Mouse (Mus musculus) ES-Bruce4 (cell line): ENCODE data around the gene Foxp1. TPM values are rescaled to one million over a fixed set of nuclear protein-coding genes. Genes with fewer than 3 reads are reported as not detected.

Experiments
- H3K27ac ChIP-seq: 2 replicates; pipeline ENCODE4 v1.5.1; 2012; ENCODE audit warnings: low read length, inconsistent platforms; ENCODE audit not compliant: insufficient read depth
- H3K27me3 ChIP-seq: 2 replicates; pipeline ENCODE4 v1.6.1; 2012; ENCODE audit warnings: mild to moderate bottlenecking, low read length, inconsistent platforms; ENCODE audit not compliant: control insufficient read depth, poor library complexity, insufficient read depth, severe bottlenecking
- H3K36me3 ChIP-seq: 2 replicates; pipeline ENCODE4 v1.6.1; 2012; ENCODE audit warnings: inconsistent platforms, mild to moderate bottlenecking, low read length, moderate library complexity; ENCODE audit not compliant: control insufficient read depth, poor library complexity, insufficient read depth, severe bottlenecking
- H3K4me1 ChIP-seq: one replicate; pipeline ENCODE4 v1.8.1; 2011; ENCODE audit warnings: low read length; ENCODE audit not compliant: control insufficient read depth, insufficient read depth
- H3K4me3 ChIP-seq: 2 replicates; pipeline ENCODE4 v1.5.1; 2011; ENCODE audit warnings: low read depth, mild to moderate bottlenecking, low read length
- H3K9ac ChIP-seq: 2 replicates; pipeline ENCODE4 v1.6.1; 2012; ENCODE audit warnings: low read depth, mild to moderate bottlenecking, inconsistent platforms; ENCODE audit not compliant: poor library complexity, severe bottlenecking
- H3K9me3 ChIP-seq: replicated peaks from 2 replicates; pipeline ENCODE4 v1.6.1; 2012; ENCODE audit warnings: mild to moderate bottlenecking, low read length, inconsistent platforms; ENCODE audit not compliant: control insufficient read depth, poor library complexity, insufficient read depth, severe bottlenecking
- CTCF ChIP-seq: IDR thresholded peaks from one replicate; pipeline ENCODE4 v1.8.1; 2011; ENCODE audit warnings: low read depth, low read length
- EP300 ChIP-seq: IDR thresholded peaks from 2 replicates; pipeline ENCODE4 v1.6.1; 2011; ENCODE audit warnings: low read depth, low read length; ENCODE audit not compliant: insufficient read depth
- POLR2A ChIP-seq: IDR thresholded peaks from one replicate; pipeline ENCODE4 v1.8.1; 2011; ENCODE audit warnings: low read length; ENCODE audit not compliant: insufficient read depth
- polyA plus RNA-seq: library from polyadenylated mRNA; stranded (reverse); fragments of >200 nt; gene quantifications from 2 replicates; pipeline ENCODE4 v1.2.4, GENCODE M21; 2011; ENCODE audit warnings: low read depth; ENCODE audit not compliant: missing spikeins, insufficient read depth, insufficient read length

The Foxp1 gene
- polyA plus RNA-seq, 1 experiment, result 33.5 TPM

DNA sequence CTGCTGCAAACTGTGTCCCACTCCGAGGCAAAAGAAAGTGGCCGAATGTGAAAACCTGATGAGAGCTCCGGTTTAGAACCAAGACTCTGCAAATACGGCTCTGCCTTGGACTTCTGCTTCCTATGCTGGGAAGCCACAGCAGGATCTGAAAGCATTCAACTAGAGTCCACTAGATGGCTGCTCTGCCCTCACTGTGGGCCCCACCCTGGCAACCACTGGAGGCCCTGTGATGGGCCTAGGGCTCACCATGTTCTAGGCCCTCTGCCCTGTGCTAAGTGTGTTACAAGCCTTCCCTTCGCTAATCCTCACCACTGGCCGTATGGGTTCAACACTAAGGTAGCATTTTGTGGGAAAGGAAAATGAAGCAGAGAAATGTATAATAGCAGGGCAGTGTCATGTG, 20.2 kb downstream of the Foxp1 start:
- no peaks in the 10 kb centered on the region for H3K4me1 ChIP-seq
- TF ChIP-seq POLR2A, result no peak
- no peak for TF ChIP-seq CTCF
- no peak for TF ChIP-seq EP300

DNA sequence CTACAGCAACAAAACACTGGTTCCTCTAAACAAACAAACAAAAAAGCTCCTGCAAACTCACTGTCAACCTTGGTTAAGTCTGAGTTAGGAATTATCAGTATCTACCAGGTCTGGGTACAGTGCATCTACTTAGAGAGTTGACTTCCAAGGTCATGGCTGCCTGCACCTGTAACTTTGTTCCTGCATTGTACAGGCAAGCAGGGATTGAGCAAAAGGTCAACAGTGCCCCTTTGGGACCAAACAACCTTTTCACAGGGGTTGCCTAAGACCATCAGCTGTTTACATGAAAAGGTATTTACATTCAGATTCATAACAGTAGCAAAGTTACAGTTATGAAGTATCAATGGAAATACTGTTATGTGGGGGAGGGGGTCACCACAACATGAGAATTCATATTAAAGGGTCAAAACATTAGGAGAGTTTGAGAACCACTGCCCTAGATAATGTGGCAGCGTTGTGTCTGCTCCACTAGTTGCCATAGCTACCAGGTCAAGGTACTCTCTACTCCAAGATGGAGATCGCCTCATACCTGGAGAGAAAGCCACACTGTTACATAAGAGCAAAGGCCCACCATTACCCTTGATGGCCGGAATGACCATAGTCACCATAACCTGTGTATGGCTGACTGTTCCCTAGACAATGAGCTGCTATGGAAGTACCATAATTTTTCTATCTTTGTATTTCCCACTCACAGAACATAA, 21.8 kb downstream of the Foxp1 start:
- H3K4me1 ChIP-seq, result no peaks in the 10 kb centered on the region
- TF ChIP-seq CTCF (no peak), EP300 (no peak), POLR2A (no peak)
- H3K9me3 ChIP-seq, result no peaks in the 10 kb centered on the region
- H3K27ac ChIP-seq, result no peak overlapping the region
- no peaks in the 10 kb centered on the region for H3K36me3 ChIP-seq
- no peak overlapping the region for H3K9ac ChIP-seq
- H3K27me3 ChIP-seq, result no peaks in the 10 kb centered on the region
- no peak overlapping the region for H3K4me3 ChIP-seq

More for the DNA sequence above, 20.2 kb downstream of the Foxp1 start:
- Histone ChIP-seq H3K27ac (no peak overlapping the region), H3K36me3 (no peaks in the 10 kb centered on the region), H3K27me3 (no peaks in the 10 kb centered on the region), H3K9me3 (no peaks in the 10 kb centered on the region), H3K4me3 (no peak overlapping the region), H3K9ac (no peak overlapping the region)

DNA sequence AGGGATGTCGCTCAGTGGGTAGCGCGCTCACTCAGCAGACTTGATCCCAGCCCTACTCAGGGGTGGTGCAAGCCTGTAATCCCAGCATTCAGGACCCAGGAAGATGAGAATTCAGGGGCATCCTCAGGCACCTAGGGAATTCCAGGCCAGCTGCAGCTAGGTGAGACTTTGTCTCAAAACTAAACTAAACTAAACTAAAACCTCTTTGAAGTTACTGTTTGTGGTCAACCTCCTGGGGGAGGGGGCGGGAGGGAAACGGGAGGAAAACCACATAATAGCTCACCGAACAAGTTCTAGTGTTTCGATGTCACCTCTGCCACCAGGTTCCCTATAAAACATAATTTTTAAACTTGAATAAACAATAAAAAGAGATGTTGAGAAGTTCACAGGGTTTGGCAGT, 24.4 kb downstream of the Foxp1 start:
- no peak overlapping the region for H3K4me3 ChIP-seq
- H3K9me3 ChIP-seq, result no peaks in the 10 kb centered on the region
- no peak overlapping the region for H3K9ac ChIP-seq
- H3K4me1 ChIP-seq, result no peaks in the 10 kb centered on the region
- no peaks in the 10 kb centered on the region for H3K27me3 ChIP-seq
- no peaks in the 10 kb centered on the region for H3K36me3 ChIP-seq
- no peak for TF ChIP-seq POLR2A
- TF ChIP-seq CTCF, result no peak
- TF ChIP-seq EP300, result no peak
- no peak overlapping the region for H3K27ac ChIP-seq

DNA sequence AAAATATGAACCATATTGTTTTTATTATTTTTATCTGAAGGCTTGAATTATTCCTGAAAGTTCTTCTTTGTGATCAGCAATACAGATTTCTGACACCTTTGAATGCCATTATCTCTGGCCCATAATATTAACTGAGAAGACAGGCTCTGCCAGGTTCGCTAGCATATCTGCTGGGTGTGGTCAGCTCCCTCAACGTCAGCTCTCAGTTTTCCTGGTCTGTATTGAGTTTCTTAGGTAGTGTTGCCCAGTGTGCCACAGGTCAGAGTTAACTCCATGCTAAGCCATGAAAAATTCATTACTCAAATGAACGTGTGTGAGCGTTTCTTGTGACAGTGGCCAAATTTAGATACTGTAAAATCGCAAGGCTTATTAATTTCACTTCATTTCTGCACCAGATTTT, 26.4 kb downstream of the Foxp1 start:
- Histone ChIP-seq H3K9me3 (no peaks in the 10 kb centered on the region), H3K9ac (no peak overlapping the region), H3K4me3 (no peak overlapping the region), H3K4me1 (no peaks in the 10 kb centered on the region), H3K27me3 (no peaks in the 10 kb centered on the region), H3K36me3 (no peaks in the 10 kb centered on the region), H3K27ac (no peak overlapping the region)
- TF ChIP-seq CTCF (no peak), EP300 (no peak), POLR2A (no peak)

DNA sequence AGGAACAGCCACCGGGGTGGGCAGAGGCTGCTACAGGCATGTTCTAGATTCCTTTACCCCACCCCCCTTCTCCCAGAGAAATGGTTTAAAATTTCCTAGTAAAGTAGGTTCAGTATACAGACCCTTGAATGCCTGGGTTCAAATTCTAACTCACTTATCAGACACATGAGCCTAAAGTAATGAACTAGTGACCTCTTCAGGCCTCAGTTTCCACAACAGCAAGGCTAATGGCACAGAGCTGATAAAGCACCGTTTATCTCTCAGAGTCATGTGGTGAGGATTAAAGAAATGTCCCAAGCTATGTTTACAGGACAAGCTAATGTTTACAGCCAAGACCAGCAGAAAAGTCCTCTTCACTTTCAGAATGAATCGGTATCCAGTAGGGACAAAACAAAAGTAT, 29.6 kb downstream of the Foxp1 start:
- no peaks in the 10 kb centered on the region for H3K4me1 ChIP-seq
- no peaks in the 10 kb centered on the region for H3K9me3 ChIP-seq
- H3K9ac ChIP-seq, result no peak overlapping the region
- TF ChIP-seq POLR2A (no peak), CTCF (no peak), EP300 (no peak)
- H3K36me3 ChIP-seq, result no peaks in the 10 kb centered on the region
- no peak overlapping the region for H3K4me3 ChIP-seq
- no peak overlapping the region for H3K27ac ChIP-seq
- H3K27me3 ChIP-seq, result no peaks in the 10 kb centered on the region

DNA sequence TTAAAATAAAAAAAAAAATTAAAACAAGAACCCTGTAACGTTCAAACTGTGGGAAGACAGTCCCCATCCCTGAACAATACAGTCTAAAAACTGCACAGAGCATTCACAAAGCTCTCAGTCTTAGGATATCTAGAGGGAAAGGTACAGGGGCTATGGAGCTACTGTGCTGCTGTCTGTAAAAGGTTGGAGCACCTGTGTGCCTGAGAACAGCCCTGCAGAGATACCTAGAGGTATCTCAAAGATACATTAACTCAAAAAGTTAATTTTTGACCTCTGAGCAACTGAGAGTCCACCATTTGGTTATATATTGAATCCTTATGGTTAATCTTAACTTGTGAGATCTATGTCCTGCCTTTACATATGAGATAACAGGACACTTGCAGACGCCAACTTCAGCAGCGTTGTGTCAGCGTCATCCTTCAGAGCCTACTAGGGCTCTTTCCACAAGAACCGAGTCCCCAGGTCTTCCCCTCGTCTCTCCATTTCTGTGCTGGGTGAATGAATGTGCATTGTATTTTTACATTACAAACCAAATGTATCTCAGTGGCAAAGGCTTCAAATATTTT, 30.5 kb downstream of the Foxp1 start:
- Histone ChIP-seq H3K36me3 (no peaks in the 10 kb centered on the region), H3K9ac (no peak overlapping the region), H3K27ac (no peak overlapping the region), H3K27me3 (no peaks in the 10 kb centered on the region), H3K9me3 (no peaks in the 10 kb centered on the region), H3K4me3 (no peak overlapping the region), H3K4me1 (no peaks in the 10 kb centered on the region)
- TF ChIP-seq EP300 (no peak), POLR2A (no peak), CTCF (no peak)
